Mouse (Mus musculus) testis, adult 2 months (tissue): ENCODE measurements around the gene Mettl21a.

Experiments used
- CTCF ChIP-seq: fragments of 200-500 bp; IDR thresholded peaks from 2 replicates; pipeline ENCODE4 v1.5.1; 2012; ENCODE audit warnings: low read depth, mild to moderate bottlenecking, inconsistent platforms, low read length, moderate library complexity; ENCODE audit not compliant: control insufficient read depth, insufficient read depth, insufficient replicate concordance
- POLR2A ChIP-seq: fragments of 200-500 bp; IDR thresholded peaks from 2 replicates; pipeline ENCODE4 v1.6.1; 2012; ENCODE audit warnings: low read depth, mild to moderate bottlenecking, inconsistent platforms, low read length, moderate library complexity; ENCODE audit not compliant: control insufficient read depth

DNA sequence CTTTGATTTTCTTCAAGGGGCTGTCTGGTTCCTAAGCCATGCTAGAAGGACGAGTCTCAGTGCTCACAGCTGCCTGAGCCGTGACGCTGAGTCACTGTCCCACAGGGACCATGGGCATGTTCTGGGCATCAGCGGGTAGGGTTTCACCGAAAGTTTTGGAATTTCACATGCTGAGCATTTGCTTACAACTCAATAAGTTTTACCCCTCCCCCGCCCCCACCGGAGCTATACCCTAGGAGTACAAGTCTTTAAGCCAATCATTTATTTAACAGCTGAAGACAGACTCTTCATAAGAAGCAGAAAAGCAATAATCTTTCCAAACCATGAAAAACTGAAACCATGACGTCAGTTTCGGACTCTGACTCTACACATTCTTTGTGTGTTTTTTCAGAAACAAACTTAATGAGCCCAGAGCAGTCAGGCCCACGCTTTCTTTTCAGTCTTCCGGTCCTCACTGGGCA is 1.5 kb downstream of the Mettl21a start:
- TF ChIP-seq POLR2A: no peak
- no peak for TF ChIP-seq CTCF
